Mouse (Mus musculus) naive thymus-derived CD4-positive, alpha-beta T cell, adult 2 months (primary cell): Measurements from ENCODE around the gene Csf2ra.
"Not testable (repeated sequence)": the region's sequence is repeated elsewhere in the genome, so short reads cannot be mapped to it uniquely, and the experiment has no call there.

Source experiments
- DNase-seq: peaks from one replicate; pipeline ENCODE4 v3.0.0-alpha.2; 2011; ENCODE audit warnings: low read depth

The Csf2ra gene

DNA sequence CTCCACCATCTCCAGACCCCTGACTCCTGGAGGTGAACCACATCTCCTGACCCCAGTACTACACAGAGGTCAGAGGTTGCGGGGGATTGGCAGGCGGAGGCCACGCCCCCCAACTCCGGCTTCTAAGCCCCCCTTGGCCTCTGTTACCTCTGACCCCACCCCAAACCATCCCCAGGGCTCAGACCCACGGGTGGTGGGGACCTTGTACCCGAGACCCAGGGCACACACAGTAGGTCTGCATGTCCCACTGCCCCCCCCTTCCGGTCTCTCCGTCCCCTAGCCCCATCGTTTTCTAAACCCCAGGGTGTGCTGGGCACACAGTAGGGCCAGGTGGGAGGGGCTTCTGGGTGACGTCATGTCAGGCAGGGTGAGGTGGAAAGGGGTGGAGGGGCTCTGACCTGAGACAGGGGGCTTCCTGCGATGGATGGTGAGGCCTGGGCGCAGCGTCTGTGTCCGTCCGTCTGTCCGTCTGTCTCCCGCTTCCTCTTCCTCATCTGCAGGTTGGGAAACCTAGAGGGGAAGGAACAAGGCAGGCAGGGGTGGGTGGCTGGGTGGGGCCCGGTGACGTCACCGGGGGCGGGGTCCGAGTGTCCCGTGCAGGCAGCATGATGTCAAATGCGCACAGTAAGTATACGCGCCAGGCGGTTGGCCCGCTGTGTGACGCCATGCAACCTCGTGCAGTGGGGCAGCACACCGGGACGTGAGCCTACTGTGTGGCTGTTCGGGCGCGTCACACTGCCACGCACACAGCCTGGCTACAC, at the start of gene Csf2ra:
Gene Csf2ra, minus strand, starts transcription at position 489 of the 761 bp plus-strand sequence.
- DNase-seq = peak; percentile 47

DNA sequence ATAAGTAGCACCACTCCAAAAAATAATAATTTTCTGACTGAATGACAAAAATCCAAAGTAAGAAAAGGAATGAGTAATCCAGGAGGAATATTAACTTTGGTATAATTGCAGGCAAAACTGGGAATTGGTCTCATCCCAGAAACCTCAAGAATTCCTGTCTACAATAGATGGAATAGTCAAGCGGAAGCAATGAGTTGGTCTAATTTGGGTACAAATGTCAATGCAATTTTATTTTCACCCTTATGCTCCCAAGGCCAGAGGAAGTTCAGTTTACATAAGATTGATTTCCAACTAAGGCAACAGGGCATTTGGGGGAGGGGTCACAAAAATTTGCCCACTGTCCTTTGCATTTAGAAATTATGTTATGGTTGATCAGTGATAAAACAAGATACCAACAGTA, 47.2 kb upstream of the Csf2ra start:
- DNase-seq = no peak

DNA sequence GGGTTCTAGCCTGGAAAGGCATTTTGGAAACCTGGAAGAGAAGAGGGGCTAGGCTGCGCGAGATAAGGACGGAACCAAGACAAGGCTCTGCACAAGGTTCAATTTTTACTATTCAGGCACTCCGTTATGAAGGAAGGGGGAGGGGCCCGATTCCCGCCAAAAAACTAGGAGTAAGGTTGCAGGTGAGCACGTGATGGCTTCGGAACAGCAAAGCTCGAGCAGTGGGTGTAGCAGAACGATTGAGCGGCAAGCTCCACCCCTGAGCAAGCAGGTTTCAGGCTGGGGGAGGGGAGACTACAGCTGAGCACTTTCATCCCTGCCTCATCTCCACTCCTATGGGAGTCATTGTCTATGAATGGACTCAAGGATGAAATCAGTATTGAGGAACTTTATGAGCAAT, 40.9 kb upstream of the Csf2ra start:
- not testable (repeated sequence) for DNase-seq

DNA sequence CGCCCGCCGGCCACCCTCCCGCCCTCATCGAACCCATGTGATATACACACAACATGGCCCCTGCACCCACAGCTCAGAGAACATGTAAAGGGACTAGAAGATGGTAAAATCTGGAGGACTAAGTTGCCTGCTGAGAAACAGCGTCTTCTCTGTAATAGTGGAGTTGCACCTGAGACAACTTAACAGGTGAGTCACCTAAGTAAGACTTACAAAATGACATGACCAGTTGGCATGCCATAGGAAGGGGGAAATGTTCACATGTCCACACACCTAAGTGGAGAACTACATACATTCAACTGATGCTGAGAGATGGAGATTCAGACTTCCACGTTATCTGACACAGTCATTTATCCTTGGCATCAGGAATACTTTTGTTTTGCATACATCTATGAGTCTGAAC, 38.9 kb upstream of the Csf2ra start:
- peak; percentile 60 for DNase-seq

DNA sequence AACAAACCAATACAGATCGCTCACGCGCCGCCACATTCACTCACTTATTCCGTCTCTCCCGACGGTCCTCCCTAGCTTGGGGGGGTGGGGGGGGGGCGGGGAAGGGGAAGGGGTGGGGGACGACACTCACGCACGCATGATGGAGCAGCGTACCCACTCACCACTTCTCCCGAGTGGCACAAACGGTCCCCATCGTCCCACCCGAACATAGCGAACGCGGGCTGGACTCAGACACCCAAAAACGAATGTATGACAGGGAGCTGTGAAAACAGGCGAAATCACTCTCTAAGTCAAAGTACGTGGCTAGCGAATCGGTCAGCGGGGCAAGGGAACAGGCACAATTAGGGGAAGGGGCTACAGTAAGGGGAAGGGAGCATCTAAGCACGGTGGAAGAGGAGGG, 38.4 kb upstream of the Csf2ra start:
- DNase-seq = peak; percentile 73

DNA sequence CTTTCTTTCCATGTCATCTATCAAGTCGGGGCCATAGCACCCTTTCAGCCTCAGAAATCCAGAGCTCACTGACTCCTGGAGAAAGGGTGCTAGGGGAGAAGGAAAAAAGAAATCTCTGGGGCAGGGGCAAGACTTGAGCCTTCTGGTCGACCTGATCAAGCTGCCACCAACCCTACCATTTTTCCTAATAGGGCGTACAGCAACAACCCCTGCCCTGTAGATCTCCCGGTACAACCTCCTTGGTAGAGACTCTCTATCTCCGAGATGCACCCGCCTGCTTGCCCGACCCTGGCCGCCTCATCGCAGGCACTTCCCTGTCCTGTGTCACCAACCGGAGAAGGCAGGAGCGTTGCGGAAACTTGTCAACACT, 38.0 kb upstream of the Csf2ra start:
- DNase-seq = peak; percentile 75

DNA sequence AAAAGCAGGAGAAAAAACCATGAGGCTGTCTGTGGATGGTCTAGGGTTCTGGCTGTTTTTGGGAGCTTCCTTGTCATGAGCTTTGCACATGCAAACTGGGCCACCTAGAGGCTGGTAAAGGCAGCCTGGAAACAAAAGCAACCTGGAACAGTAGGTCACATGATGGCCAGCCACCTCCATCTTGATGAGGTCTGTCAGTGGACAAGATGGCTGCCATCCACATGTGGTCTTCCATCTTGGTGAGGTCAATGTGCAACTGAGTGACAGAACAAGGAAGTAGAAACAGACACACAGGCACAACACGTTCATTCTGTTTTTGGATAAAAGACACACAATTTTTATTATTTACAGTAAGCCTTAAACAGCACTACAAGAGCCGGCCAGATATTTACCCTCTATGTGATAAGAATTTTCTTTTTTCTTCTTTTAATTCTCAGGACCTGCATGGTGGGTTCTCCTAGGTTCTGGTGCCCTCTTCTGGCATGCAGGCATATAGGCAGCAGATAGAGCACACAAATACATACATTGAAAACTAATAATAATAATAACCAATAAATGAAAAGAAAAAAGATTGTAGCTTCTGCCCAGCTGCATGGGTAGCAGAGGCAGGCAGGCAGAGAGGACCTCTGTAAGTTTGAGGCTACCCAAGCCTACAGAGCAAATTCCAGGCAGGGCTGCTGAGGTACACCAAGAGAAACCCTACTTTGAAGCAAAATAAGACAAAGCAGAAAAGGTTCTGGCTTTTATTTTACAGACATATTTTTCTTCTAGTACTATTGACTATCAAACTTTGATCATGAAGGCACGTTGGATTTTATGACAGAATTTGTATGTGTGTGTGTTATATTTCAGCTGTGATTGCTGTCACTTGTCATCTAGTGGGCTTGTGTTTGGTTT, 37.4 kb upstream of the Csf2ra start:
- peak; percentile 90 for DNase-seq

DNA sequence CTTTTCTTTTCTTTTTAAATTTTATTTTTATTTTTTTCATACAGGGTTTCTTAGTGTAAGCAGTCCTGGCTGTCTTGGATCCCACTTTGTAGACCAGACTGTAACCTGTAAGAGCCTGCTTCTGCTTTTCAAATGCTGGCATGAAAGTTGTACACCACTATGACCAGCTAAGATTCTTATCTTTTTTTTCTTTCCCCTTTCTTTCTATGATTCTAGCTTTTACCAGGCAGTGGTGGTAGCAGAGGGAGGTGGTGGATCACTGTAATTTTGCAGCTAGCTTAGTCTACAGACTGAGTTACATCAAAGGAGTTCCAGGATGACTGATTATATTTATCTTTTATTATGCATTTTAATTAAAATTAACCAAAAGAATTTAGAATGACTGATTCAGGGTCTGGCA, 36.7 kb upstream of the Csf2ra start:
- DNase-seq = no peak

DNA sequence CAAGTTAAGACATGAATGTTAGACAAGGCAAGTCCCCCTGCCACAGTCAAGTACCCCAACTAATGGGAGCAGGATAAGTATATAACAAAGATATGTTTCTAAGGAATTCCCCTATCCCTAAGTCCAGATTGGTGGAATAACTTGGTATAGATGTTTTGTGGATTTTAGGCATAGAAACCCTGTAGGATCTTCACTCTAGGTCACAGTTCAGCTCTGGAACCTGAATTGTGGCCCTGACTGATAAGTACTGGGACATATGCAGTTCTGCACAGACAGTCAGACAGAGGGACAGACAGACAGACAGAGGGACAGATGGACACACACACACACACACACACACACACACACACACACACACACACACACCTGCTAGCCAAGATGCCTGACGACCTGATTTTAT, 36.0 kb upstream of the Csf2ra start:
- peak; percentile 66 for DNase-seq

DNA sequence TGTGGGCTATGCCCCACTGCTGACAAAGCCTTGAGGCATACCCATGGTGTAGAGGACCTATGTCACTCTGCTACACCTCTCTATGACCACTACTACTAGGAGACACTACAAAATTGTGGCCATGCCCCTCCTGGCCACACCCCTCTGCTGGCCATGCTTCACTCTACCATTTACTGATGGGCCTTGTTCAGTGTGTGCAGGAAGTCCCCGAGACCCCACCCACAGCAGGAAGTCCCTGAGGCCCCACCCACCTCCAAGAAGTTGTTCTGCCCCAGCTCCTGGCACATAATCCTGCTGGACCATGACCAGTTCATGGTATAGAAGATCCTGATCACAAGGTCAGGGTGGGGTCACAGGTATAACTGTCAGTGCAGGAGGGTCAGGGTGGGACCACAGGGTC, 33.0 kb upstream of the Csf2ra start:
- no peak for DNase-seq

DNA sequence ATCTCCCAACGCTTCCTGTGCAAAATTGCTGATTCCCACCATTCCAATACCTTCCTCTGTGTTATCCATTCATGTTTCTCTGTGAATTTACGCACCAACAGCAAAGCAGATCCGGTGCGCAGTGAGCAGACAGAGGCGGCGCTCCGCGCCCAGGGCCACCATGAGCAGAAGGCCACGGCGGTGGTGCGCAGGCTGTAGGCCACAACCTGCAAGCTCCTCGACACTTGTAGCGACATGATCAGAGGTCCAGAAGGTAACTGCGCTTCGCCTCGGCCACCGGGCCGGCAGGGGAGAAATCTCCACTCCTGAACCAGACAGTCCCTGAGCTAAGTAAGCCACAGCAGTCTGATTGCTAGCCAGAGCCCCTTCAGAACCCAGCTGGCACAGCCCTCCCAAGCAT, 29.5 kb upstream of the Csf2ra start:
- DNase-seq = no peak

DNA sequence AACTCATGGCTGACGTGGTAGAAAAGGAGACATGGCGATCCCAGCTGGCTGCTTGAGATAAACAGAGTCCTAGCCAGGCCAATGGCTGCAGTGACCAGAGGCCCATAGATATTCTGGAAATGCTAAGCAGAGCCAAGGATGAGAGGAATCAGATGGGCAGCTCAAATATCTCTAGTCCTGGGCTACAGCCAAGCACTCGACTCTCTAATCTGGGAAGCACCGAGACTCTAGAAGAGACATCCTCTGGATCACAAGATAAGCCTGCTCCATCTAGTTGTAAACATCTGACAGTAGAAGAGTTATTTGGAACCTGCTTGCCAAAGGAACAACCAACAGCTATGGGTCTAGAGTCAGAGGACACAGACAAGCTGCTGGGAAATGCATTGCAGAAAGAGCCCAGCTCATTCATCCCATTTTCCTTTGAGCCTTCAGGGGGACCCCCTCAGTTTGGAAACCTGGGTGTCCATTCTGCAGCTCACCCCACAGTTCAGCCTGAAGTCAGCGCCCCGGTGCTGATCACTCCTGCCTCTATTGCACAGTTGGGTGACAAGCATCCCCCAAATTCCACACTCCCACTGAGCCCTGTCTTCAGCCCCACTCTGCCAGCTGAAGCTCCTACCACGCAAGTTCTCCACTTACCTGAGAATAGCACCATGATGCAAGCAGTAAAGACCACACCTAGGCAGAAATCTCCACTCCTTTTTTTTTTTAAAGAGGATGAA, 28.1 kb upstream of the Csf2ra start:
- DNase-seq = no peak

DNA sequence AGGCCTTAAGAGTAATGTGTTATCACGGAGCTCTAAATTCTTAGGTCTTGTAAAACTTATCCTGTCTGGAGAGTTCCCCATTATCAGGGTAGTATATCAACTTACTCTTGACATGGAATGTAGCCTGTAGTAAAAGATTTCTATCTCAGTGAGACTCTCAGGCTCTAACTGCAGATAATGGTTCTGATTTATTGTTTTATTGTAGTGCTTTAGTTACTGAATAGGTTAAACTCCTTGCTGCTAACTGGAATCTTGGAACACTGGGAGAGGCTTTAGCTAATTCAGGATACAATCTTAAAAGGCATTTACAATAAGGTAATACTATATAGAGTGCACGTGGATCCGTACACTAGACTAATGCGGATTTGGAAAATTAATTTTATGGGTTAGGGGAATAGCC, 19.1 kb upstream of the Csf2ra start:
- DNase-seq = not testable (repeated sequence)

DNA sequence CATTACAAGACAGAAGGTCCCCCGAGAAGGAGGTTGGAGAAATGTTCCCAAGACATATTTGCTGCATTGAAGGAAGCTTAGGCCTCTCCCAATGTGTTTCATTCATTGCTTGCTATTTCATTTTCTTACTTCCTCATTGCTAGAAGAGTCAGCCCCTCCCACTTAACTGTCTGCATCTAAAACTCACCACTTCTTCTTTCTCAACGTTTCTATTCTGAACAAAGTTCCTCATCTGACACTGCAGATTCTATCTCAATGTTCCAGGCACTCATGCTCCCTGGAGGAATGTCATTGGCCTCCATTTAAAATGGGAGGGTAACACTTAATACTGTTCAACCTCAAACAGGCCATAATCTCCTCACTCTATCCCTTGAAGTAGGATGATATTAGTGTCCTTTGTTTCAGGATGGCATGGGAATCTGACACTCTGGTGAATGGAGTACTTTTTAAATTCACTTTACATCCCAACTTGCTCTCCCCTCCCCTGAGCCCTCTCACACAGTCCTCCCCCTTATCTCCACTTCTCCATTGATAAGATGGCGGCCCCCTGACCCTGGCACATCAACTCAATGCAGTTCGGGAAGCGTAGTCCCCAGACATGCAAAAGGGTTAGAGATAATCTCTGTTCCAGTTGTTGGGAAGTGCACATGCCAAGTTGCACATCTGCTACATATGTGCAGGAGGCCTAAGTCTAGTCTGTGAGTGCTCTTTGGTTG, 16.6 kb upstream of the Csf2ra start:
- DNase-seq = no peak

DNA sequence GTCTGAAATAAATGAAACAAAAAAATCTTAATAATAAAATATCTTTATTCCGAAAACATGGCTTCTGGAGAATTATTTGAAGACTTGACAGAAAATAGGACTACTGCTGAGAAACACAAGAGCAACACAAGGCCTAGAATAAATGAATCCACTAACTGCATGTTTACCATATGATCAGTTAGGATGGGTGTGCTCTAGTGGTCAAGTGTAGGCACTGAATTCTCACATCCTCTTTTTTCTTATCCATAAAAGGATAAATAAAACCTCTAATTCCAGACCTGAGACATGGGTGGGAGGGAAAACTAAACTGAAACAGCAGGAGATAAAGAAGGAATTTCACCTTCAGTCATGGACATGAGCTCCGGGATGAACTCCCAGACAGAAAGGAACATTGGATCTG, 9.7 kb upstream of the Csf2ra start:
- no peak for DNase-seq

DNA sequence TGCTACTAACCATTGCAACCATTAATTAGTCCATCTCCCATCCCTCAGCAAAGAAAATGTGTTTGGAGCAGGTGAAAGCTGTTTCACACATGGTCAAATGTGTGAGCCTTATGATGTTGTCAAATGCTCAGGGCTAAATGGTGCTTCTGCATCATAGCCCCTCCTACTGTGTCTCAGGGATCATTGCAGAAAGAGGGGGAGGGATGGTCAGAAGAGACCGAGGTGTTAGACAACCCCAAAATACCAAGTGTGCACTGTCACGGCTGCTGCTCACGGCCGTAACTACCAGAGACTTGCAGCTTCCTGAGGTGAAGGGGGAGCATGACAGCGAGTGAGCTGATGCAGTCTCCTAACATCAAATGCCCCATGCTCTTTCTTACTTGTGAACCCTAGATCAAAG, 6.3 kb upstream of the Csf2ra start:
- no peak for DNase-seq

DNA sequence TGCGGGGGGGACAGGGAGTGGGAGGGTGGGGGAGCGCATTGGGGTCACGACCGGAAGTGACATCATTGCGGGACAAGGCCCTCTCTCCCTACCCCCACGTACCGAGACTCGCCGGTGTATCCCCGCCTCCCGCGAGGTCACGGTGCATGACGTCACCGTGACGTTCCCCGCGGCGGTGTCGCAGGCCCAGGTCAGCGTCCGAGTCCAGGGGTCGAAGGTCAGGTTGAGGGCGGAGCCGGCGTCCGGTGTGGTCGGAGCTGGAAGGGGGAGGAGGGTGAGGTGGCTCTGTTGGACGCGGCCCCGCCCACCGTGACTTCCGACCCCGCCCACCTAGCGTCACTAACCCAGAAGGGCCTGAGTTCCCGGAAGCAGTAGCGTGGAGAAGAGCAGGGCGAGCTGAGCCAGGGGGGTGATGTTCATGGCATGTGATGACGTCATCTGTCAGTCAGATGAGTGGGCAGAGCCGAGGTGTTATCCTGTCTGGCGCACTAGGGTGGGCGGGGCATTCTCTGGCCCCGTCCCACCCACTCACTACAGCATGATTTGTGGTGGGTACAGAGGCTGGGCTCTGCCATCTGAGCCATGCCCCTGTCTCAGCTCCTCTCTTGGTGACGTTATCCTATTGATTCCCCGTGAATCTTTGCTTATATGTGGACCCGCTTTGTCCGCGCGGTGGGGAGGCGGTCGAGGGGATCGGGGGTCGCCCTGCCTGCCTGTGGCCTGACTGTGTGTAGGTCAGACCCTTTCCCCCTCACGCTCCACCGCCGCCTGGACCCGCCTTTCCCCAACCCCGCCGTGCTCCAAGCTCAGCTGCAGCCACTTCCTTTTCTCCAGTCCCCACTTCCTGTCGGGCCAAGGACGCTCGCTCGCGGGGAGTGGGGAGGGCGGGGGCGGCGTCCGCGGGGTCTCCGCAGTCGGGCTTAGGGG, 1.0 kb downstream of the Csf2ra start:
- peak; percentile 93 for DNase-seq

DNA sequence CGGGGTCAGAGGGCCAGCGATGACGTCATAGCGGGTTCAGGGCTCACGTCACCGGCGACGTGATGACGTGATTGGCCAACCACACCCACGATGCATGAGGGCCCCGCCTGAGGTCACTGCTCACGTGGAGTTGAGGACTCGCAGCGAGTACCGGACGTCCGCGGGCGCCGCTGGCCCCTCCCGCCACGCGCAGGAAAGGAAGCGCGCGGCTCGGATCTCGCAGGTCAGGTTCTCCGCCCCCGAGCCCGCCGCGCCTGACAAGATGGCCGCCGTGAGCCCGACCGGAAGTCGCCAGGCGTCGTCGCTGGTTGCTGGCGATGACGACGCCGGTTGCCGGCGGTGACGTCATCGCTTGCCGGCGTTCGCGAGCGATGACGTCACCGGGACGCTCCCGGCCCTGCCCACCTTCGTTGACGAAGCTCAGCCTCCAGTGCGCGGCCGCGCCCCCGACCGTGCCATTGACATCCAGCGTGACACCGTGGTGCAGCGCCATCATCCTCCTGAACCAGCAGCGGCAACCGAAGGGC, 1.8 kb downstream of the Csf2ra start:
- DNase-seq = peak; percentile 91

DNA sequence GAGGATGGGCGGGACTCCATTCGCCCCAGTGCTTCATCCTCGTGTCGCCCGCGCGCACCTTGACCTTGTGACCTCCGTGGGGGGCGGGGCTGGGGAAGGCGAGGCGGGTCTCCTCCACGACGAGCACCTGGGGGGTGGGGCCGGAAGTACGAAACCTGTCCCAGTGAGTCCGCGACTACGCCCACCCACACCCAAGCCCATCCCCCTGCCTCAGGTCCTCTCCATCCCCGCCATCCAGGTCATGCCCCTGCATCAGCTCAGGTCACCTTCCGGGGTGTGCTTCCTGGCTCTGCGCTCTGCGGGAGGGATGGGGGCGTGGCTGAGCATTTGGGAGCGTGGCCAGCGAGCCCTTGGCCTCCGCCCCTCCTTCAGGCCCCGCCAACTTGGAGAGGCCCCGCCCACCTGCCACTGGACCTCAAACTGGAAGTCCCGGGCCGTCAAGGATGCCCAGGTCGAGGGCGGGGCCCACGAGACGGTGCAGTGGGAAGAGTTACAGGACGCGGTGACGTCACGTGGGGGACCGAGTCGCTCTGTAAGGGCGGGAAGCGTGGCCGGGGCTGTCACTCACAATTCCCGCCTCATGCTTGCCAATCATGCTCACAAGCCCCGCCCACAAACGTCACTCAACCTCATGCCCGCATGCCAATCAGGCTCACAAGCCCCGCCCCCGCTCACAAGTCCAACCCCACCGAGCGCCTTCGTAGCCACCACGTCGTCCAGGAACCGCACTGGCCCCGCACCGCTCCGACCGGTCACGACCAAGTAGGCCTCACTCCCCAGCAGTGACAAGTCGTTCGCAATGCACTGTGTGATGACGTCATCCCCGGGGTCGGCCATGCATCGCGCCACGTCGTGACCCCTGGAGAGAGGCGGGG, 2.5 kb downstream of the Csf2ra start:
- no peak for DNase-seq
